Mouse (Mus musculus) bone marrow, adult 2 months (tissue): ENCODE measurements around the gene Tmem198. TPM values are rescaled to one million over a fixed set of nuclear protein-coding genes. Genes with fewer than 3 reads are reported as not detected.

ENCODE experiments used
- H3K27ac ChIP-seq: fragments of 200-500 bp; 2 replicates; pipeline ENCODE4 v1.5.1; 2012; ENCODE audit warnings: low read depth, mild to moderate bottlenecking, control low read depth, inconsistent platforms, low read length; ENCODE audit not compliant: control insufficient read depth, poor library complexity, insufficient read depth
- H3K4me1 ChIP-seq: fragments of 200-500 bp; 2 replicates; pipeline ENCODE4 v1.6.1; 2011; ENCODE audit warnings: low read length; ENCODE audit not compliant: control insufficient read depth, insufficient read depth
- H3K4me3 ChIP-seq: fragments of 200-500 bp; replicated peaks from 2 replicates; pipeline ENCODE3; 2011; ENCODE audit warnings: mild to moderate bottlenecking, low read depth, low read length, control low read depth; ENCODE audit not compliant: control insufficient read depth
- CTCF ChIP-seq: fragments of 200-500 bp; IDR thresholded peaks from 2 replicates; pipeline ENCODE4 v1.5.1; 2011; ENCODE audit warnings: low read length, control low read depth; ENCODE audit not compliant: control insufficient read depth, insufficient read depth
- POLR2A ChIP-seq: fragments of 200-500 bp; IDR thresholded peaks from 2 replicates; pipeline ENCODE4 v1.6.1; 2011; ENCODE audit warnings: low read depth, mild to moderate bottlenecking, control low read depth, low read length, borderline replicate concordance; ENCODE audit not compliant: control insufficient read depth
- WGBS: fragments of 180-500 bp; shearing (Covaris S2); methylation state at CpG from one replicate; pipeline ENCODE4 v1.1.7; 2018; 5-methylcytosine and 5-hydroxymethylcytosine counted together
- polyA plus RNA-seq: library from polyadenylated mRNA; stranded (reverse); fragments of >200 nt; gene quantifications from 2 replicates; pipeline ENCODE4 v1.2.4, GENCODE M21; 2011; ENCODE audit warnings: low replicate concordance; ENCODE audit not compliant: missing spikeins, insufficient read depth, insufficient read length

The Tmem198 gene
- polyA plus RNA-seq, 1 experiment = not detected

DNA sequence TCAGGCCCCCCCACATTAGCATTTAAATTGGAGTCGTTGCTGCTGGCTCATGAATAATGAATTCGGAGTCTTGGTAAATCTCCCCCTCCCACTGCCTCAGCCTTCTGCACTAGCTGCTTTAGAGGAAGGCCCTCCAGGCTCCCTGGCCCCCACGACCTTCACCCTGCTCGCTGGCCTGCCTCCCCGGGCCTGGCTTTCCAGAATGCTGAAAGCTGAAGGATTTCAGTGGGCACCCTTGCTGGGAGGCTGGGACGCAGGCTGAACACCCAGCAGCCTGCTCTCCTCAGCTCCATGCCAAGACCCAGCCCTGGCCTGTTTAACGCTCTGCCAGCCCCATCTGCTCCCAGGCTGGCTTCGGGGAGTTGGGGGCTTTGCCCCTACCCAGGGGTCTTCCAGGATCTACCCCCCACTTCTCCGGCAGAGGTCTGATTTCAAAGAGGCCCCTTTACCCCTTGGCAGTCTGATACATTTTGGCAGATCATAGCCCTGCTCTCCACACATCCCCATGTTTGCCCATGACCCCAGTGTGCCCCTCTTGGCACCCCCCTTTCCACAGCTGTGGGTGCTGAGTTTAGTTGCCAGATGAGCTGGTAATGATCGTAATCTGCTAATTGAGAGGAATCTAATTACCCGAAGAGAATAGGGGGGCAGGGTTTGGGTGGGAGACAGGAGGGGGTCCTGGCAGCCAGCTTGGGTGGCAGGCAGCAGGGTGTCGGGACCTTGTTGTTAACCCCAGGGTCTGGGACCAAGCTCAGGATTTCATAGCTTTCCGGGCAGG is 35.9 kb upstream of the Tmem198 start:
- Histone ChIP-seq H3K4me1 (no peaks in the 10 kb centered on the region), H3K27ac (no peak overlapping the region), H3K4me3 (no peak overlapping the region)
- 76% methylated on average over 13 of the region's 13 CpGs for WGBS
- no peak for TF ChIP-seq CTCF
- TF ChIP-seq POLR2A = no peak

GRCm38 (mm10) chr1:75444208-75444607 is 35.1 kb upstream of the Tmem198 start:
- WGBS = 57% methylated on average over 3 of the region's 3 CpGs
- Histone ChIP-seq H3K4me3 (no peak overlapping the region), H3K4me1 (no peaks in the 10 kb centered on the region), H3K27ac (no peak overlapping the region)
- TF ChIP-seq CTCF = no peak
- TF ChIP-seq POLR2A = no peak

- Histone ChIP-seq H3K27ac (no peak overlapping the region), H3K4me1 (no peaks in the 10 kb centered on the region)
- 11% methylated on average over 9 of the region's 9 CpGs for WGBS
Measured at GRCm38 (mm10) chr1:75445141-75445701, 34.1 kb upstream of the Tmem198 start.

GRCm38 (mm10) chr1:75445751-75446611 is 33.4 kb upstream of the Tmem198 start:
- 1% methylated on average over 22 of the region's 22 CpGs for WGBS
- H3K4me1 ChIP-seq = no peaks in the 10 kb centered on the region
- TF ChIP-seq CTCF (peak; percentile 87), POLR2A (no peak)
- H3K4me3 ChIP-seq = no peak overlapping the region
- H3K27ac ChIP-seq = no peak overlapping the region

More at GRCm38 (mm10) chr1:75445141-75445701, 34.1 kb upstream of the Tmem198 start:
- TF ChIP-seq POLR2A = no peak
- TF ChIP-seq CTCF = no peak
- H3K4me3 ChIP-seq = no peak overlapping the region

DNA sequence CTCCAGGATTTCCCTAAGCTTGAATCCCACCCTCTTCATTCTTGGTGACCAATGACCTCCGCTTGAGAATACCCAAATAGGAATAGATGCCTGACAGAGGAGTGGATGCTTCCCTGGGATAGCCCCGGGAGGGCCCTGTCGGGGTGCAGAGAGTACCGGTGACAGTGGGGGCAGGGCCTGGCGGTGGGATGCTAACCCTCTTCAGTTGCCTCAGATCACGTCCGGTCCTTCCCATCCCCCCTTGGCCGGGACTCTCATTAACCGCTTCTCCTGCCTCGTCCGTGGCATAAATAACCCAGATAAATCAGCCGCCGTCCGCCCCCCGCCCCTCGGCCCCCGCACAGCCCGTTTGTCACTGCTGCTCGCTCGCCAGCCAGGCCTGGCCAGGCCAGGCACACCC is 32.7 kb upstream of the Tmem198 start:
- WGBS = 3% methylated on average over 20 of the region's 20 CpGs
- Histone ChIP-seq H3K4me3 (no peak overlapping the region), H3K27ac (no peak overlapping the region), H3K4me1 (no peaks in the 10 kb centered on the region)
- no peak for TF ChIP-seq POLR2A
- TF ChIP-seq CTCF = no peak

- Histone ChIP-seq H3K27ac (no peak overlapping the region), H3K4me3 (no peak overlapping the region), H3K4me1 (no peaks in the 10 kb centered on the region)
- no peak for TF ChIP-seq CTCF
- WGBS = 6% methylated on average over 10 of the region's 10 CpGs
Measured at GRCm38 (mm10) chr1:75447265-75448051, 31.9 kb upstream of the Tmem198 start.

DNA sequence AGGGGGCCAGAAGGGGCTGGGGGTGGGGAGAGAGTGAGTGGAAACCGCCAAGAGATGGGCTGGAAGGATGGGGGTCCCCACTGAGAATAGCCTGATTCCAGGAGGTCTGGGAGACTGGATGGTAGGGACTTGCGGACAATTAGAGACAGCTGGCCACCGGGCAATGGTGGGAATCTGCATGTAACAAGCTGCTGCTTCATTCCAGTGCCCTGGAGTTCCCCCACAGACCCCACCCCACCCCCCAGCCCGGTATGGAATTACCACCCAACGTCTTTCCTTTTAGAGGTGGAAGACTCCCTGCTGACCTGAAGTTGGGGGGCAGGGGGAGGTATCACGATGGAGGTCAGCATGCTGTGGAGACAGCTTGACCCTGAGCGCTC is 31.3 kb upstream of the Tmem198 start:
- TF ChIP-seq CTCF = no peak
- TF ChIP-seq POLR2A = no peak
- 11% methylated on average over 7 of the region's 7 CpGs for WGBS
- Histone ChIP-seq H3K27ac (no peak overlapping the region), H3K4me3 (no peak overlapping the region), H3K4me1 (no peaks in the 10 kb centered on the region)
